Mouse (Mus musculus): ENCODE data around the gene Adam17.

Gene Adam17

DNA sequence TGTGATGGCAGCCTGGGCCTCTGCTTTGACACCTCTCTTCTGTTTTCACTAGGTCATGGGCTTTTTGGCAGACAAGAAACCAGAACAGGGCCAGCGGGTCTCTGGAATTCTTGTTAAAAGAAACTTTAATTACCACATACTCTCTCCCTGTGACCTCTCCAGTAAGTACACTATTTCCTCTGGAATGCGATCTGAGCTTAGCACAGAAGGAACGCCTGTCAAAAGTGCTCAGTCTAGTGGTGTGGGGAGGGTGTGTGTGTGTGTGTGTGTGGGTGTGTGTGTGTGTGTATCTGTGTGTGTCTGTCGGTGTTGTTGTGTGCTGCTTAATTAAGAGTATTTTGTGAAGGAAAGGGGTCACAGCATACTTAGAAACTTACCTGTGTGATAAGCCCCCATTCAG is 66.7 kb downstream of the Adam17 start:
- DNase-seq, result no peak

DNA sequence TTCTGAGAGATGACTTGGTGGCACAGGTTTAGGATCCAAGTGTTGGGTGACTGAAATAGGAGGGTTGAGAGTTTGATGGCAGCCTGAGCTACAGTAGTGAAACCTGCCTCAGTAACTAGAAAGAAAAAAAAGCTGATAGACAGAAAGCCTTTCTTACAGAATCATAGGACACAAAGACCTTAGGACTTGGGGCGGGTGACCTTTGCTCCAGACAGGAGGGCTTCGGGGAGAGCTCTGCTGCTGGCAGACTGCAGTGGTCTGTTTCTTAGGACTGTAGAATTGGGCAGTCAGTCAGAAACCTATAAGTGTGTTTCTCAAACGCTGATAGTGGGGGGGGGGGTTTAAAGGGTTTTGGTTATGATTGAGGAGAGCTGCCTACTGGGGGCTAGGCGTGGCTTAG is 67.7 kb downstream of the Adam17 start:
- no peak for DNase-seq

DNA sequence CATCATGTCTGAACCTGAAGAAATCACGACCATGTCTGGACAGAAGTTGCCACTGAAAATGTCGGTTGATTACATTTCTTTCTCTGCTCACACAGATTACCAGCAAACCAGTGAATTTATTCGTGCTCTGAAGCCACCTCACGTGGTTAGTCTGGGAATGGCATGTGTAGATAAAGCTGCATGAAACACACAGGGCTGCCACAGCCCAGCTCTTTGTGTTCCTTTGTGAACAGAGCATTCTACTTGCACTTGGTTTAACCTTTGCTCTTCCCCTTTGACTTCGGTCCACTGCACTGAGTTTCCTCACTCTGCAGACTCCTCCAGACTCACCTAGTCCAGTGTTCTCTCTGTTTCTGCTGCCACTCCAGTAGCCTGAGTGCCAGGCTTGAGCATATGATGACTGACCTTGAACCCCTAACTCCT is 71.1 kb downstream of the Adam17 start:
- DNase-seq, result no peak

DNA sequence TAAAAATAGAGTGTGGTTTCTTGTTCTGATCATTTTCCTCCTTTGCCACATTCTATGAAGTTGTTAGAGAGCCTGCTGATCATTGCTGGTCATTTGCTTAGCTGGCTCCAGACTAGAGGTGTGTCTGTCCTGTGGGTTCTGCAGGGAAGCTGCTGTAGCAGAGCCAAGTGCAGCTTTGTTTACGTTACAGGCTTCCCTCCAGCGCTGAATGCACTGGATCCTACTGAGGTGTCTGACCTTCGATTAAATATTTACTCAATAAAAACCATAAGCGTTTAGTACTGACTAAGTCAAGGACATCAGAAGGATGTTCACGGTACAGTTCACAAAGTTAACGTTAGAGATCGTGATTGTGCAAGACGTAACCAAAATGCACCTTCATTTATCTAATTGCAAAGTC is 71.5 kb downstream of the Adam17 start:
- DNase-seq, result no peak

DNA sequence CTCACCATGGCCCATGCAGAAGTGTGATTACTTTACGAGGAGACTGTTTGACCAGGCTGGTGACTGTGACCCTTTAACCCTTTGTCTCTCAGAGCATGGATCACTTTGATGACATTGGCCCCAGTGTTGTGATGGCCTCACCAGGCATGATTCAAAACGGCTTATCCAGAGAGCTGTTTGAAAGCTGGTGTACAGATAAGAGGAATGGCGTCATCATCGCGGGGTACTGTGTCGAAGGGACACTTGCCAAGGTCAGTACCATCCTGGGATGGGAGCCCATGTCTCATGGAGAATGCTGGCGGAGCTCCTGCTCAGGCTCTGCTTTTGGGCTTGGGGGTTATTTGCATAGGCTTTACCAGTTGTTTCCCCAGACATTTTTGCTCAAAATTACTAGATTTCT is 72.1 kb downstream of the Adam17 start:
- DNase-seq, result no peak

DNA sequence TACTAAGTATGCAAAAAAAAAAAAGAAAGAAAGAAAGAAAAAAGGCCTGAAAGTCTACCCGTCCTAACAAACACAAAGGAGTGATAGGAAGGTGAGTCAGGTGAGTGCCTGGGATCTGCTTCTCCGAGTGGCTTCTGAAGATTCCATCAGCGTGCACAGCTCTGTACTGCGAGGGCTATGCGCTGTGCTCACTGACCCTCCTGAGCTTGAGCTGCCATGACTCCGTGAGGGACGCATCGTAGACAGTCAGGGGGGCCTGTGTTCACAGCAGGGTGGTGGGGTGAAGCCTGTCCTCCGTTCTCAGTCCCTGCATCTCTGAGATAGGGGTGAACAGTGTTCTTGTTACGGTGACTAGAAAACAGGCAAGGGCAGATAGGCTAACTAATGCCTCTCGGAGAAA is 74.6 kb downstream of the Adam17 start:
- no peak for DNase-seq

DNA sequence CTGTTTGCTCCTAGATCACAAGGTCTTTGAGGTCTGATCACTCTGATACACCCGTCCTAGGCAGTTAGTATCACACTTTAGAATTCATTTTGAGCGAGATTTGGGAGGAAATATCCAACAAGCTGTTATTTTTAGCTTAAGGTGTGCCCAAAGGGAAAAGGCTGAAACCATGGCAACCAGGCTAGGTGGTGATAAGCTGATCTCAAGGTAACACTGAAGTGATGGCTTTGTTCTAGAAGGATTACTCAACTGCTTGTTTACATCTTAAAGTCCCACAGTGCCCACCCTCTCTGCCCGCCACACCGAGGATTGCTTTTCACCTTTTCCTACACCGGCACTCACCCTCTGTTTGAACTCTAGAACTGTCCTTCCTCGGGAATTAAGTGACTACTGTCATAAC is 83.8 kb downstream of the Adam17 start:
- no peak for DNase-seq

DNA sequence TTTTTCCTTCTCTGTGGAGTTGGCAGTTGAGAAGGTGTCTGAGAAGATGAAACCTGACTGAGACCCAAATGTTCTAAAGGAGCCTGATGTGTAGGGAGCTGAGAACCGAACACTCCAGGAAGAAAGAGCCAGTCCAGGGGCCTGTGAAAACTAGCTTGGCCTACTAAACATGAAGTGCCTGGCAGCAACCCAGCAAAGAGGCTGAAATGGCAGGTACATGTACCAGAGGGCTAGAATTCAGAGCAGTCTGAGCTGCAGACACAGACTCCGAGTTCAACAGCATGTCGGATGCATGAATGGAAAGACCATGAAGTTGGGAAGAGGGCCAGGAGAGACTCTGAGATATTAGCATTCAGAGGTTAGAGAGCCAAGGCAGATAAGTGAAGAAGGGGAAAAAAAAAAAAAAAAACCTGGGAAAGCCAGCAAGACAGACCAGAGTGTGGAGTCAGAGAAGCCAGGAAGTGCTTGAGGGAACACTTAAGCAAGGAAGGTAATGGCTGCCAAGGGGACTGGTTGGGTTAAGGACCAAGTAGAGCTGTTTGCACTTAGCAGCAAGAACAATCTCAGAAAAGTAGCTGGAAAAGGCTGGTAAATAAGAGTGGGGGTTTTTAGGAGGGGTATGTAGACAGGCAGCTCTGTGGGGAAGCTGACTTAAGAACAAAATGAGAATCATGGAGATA is 84.6 kb downstream of the Adam17 start:
- DNase-seq, result no peak

DNA sequence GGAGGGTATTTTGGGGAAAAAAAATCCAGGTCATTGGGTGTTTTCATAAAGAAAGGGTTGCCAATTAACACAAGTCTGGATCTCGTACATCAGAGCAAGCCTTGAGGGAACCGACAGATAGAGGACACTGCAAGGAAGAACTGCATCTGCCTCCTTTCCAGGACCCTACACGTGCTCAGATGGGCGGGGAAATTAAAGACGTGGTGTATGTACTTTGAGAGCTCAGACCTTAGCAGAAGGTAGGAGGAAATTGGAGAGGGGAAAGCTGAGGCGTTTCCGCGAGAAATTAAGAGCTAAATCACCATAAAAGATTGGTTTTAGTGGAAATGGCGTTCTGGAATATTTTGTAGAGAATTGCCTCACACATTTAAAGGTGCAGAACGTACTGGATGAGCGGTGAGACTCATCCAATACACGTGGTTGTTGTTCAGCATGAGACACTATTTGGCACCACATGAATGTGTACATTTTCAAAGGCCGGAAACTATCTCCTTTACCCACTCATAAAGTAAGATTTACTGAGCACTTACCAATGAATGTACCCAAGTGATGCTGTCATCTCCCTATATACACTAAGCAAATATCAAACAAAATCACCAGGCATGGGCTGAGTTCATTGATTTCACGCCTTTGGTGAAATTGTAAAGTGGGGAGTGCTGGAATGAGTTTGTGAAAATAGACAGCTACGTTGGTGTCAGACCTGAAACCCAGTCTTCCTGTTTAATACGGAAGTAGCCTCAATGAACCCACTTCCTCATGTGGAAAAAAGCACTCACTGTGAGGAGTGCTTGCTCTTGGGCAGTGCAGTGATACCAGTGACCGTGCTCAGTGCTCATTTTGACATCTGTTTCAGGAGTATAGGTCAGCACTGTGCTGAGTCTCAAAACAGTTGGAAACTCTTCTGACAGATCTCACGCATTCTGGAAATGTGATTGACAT is 86.5 kb downstream of the Adam17 start:
- DNase-seq, result no peak

DNA sequence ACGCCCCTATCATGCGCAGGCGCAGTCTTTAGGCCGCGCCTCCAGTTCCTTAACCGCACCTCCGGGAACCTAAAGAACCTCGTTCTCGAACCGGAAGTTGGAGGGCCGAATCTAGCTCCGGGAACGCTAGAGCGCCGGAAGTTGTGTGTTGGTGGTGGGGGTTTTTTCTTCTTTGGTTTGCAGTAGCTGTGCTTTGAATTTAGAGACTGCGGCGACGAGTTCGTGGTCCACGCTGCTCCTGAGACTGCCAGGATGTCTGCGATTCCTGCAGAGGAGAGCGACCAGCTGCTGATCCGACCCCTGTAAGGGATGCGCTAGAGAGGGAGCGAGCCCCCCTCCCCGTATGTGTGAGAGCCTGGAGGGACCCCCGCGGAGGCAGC is 87.2 kb downstream of the Adam17 start, which contains the start of gene Itgb1bp1:
Gene Itgb1bp1 (minus strand): TSS at position 42 of the 380 bp plus-strand sequence.
- peak; percentile 99 for DNase-seq

DNA sequence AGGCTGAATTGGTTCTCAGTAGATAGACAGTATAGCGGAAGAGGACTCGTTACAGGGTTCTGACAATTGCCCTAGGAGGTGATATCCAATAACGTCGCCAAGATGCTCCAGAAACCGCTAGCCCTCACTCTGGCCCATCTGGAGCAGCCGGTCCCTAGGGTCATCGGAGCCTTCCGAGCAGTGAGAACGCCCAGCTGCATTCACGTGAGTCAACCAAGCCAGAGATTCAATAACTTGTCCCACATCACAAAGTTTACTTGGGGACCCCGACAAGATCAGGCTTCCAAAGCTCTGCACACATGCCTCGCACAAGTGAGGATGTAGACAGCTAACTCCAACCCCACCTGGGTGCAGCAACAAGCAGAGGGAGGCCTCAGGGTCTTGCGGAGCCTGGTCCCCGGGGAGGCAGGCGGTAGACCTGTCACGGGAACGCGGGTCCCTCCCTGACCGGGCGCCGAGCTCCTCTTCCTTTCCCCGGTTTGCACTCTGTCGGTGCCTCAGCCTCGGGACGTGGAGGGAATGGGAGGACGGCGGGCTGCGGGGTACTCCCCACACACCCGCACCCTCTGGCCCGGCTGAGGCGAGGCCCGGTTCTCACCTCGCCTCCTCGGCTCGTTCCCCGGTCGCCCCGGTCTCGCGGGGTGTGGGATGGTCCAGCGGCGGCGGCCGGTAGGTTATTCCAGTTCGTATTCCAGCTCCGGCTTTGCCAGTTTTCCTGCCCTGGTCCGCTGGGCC is 87.8 kb downstream of the Adam17 start:
- DNase-seq, result no peak

DNA sequence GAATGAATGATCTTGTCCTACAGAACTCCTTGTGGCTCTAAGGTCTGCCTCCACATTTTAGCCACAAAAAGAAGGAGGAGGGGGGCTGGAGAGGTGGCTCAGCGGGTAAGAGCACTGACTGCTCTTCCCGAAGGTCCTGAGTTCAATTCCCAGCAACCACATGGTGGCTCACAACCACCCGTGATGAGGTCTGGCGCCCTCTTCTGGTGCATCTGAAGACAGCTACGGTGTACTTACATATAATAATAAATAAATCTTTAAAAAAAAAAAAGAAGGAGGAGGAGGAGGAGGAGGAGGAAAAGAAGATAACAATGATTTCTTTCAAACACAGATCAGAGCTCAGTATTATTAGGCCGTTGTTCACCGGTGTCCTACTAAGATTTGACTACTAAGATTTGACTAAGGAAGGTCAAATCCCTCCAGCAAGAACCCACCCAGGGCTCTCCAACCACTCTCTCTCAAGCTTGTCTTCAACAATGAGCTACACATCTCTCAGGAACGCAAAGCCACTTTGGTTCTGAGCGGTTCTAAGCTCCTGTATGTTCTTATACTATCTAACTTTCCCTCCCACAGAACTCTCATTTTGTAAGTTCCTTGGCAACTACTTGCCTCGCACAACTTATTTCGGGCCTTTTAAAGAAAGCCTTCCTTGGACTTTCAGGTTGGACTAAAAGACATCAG is 88.5 kb downstream of the Adam17 start, which contains the start of gene Cpsf3:
Gene Cpsf3 (plus strand): TSS at position 631 of the 681 bp plus-strand sequence.
- no peak for DNase-seq

DNA sequence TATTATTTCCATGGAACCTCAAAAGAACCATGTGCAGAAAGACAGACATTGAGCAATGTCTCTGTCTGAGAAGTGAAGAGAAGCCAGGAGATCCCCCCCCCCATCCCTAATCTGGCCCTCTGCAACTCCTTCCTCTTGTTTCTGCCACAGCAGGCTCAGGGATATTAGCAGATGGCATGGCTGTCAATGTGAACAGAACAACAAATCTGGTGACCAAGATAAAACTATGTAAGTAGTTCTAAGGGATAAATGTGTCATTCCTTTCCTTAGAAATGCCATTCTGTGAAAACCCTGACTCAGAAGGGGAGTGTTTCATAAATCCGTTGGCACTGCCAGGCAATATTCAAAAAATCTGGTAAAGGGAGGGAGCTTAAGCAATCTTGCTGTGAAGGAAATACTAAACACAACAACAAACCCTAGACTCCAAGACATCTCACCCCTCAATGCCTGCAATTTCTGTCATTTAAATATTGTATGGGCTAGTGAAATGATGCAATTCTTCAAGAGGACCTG is 96.0 kb downstream of the Adam17 start:
- no peak for DNase-seq

DNA sequence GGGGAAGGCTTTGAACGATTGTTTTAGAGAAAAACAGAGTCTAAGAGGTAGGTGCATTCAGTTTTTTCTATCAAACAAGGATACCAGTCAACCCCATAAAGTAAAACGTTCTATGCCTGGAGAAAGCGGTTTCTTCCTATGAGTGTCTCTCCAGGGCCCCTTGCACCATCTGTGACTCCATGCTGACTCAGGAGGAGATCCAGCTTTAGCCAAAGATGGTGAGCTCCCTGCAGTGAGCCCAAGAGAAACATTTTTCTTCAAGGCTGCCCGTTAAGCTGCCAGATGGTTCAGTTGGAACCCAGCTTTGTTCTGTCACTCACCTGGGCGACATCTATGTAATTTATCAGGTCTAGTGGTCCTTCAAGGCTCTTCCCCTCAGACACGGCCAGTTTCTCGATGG is 99.0 kb downstream of the Adam17 start:
- DNase-seq, result peak; percentile 68 to 78
